Mouse (Mus musculus): Measurements from ENCODE around the gene Spag6. TPM values are rescaled to one million over a fixed set of nuclear protein-coding genes. Genes with fewer than 3 reads are reported as not detected.

The Spag6 gene
- polyA plus RNA-seq, 1 experiment from 2014 or later, result 0.18 TPM

DNA sequence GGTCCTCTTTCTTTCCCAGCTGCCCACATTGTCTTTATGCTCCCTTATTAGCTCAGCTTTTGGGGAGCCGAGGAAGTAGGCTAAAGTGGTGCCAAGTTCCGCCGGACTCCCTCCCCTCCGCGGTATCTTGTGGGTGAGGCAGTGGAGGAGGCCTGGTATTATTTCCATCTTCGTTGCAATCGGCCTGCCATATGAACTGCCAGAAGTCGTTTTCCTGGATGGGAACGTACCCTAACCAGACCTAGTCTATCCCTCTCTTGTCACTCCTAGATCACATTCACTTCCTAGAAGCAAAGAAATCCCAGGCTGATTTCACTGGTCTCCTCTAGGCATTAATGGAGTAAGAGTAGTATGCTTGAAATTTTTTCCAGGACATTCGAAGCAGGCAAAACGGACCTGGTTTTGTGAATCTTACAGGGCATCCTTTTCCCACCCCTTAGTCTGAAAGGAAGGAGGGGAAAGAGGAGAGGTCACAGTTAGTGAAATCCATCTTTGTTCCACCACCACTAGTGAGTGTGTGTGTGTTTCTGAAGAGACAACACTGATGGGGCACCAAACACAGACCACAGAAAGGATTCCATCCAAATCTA lies 5.7 kb downstream of the Spag6 start:
- Histone ChIP-seq H3K4me3 (ENCODE audit: low read depth, low read length) (no peak overlapping the region), H3K4me1 (ENCODE audit: control insufficient read depth, insufficient read depth, low read length) (peaks cover 3% of the 10 kb centered on the region; the same call in 1 of the 2 replicates), H3K36me3 (ENCODE audit: control insufficient read depth, insufficient read depth, low read length) (no peaks in the 10 kb centered on the region), H3K9me3 (replicated peaks; ENCODE audit: control insufficient read depth, low read length) (no peaks in the 10 kb centered on the region), H3K27ac (ENCODE audit: low read depth, low read length) (no peak overlapping the region), H3K9ac (ENCODE audit: low read length) (no peak overlapping the region), H3K4me2 (ENCODE audit: low read length) (no peak overlapping the region), H3K27me3 (replicated peaks; ENCODE audit: control insufficient read depth, insufficient read depth, low read length) (peaks cover 63% of the 10 kb centered on the region)
- WGBS, result 0% methylated on average over 11 of the region's 11 CpGs
- DNase-seq (ENCODE audit: low spot score) (no peak), ATAC-seq (no peak)

DNA sequence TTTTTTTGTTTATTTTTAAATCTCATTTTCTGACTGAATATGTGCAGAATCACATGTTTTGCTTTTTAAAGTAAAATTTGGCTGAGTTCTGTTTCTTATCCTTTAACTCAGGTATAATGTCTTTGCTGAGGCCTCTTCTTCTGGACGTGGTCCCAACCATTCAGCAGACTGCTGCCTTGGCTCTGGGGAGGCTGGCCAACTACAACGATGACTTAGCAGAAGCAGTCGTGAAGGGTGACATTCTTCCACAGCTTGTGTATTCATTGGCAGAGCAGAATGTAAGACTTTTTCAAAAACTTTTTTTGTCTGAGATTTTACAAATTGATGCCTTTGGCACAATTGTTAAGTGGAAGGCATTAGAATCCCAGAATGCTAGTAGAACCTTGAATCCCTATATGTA lies 16.5 kb downstream of the Spag6 start:
- whole genome bisulfite sequencing, result 67% methylated on average over 3 of the region's 3 CpGs
- no peaks in the 10 kb centered on the region for H3K36me3 ChIP-seq (ENCODE audit: control insufficient read depth, insufficient read depth, low read length)
- 0 out of 2 replicates have a peak, but pooled peaks cover 3% of the 10 kb centered on the region for H3K27me3 ChIP-seq (replicated peaks; ENCODE audit: control insufficient read depth, insufficient read depth, low read length)
- H3K4me2 ChIP-seq (ENCODE audit: low read length), result no peak overlapping the region
- H3K9me3 ChIP-seq (replicated peaks; ENCODE audit: control insufficient read depth, low read length), result no peaks in the 10 kb centered on the region
- H3K4me1 ChIP-seq (ENCODE audit: control insufficient read depth, insufficient read depth, low read length), result no peaks in the 10 kb centered on the region
- DNase-seq (ENCODE audit: low spot score) (no peak), ATAC-seq (no peak)
- no peak overlapping the region for H3K27ac ChIP-seq (ENCODE audit: low read depth, low read length)
- H3K9ac ChIP-seq (ENCODE audit: low read length), result no peak overlapping the region
- H3K4me3 ChIP-seq (ENCODE audit: low read depth, low read length), result no peak overlapping the region

DNA sequence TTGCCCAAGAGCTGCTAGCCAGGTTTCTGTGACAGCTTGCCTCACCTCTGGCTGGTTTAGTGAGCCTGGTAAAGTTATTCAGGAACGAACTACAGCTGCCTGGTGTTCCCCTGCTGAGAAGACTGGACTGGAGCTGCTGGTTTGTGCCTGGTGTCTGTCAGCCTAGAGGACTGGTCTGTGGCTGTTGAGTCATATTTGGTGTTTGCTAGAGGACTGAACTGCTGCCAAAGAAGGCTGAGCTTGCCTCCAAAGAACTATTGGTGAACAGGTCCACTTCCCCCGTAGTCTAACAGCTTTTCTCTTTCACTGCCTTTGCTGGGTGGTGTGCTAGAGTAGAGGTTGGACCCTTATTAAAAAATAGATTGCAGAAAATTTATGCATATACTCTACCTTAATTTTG lies 19.2 kb downstream of the Spag6 start:
- Histone ChIP-seq H3K36me3 (ENCODE audit: control insufficient read depth, insufficient read depth, low read length) (no peaks in the 10 kb centered on the region), H3K27me3 (replicated peaks; ENCODE audit: control insufficient read depth, insufficient read depth, low read length) (no peaks in the 10 kb centered on the region), H3K4me1 (ENCODE audit: control insufficient read depth, insufficient read depth, low read length) (no peaks in the 10 kb centered on the region), H3K9me3 (replicated peaks; ENCODE audit: control insufficient read depth, low read length) (no peaks in the 10 kb centered on the region), H3K4me3 (ENCODE audit: low read depth, low read length) (no peak overlapping the region), H3K27ac (ENCODE audit: low read depth, low read length) (no peak overlapping the region), H3K4me2 (ENCODE audit: low read length) (no peak overlapping the region), H3K9ac (ENCODE audit: low read length) (no peak overlapping the region)
- 65% methylated on average over 2 of the region's 2 CpGs for WGBS
- DNase-seq (ENCODE audit: low spot score) (no peak), ATAC-seq (no peak)

DNA sequence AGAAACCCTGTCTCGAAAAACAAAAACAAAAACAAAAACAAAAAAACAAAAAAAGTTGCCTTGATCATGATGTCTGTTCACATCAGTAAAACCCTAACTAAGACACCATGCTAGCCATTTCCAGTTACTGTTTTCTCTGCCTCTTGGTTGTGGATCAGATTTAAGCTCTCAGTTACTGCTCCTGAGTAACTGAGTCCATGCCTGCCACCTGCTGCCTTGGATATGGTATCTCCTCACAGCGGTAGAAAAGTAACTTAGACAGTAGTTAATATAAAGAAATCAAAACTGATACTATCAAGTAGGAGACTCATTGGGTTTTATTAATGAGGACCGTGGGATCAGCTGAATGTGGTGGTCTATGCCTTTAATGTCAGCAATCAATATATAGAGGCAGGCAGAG lies 20.5 kb downstream of the Spag6 start:
- ATAC-seq, result no peak

DNA sequence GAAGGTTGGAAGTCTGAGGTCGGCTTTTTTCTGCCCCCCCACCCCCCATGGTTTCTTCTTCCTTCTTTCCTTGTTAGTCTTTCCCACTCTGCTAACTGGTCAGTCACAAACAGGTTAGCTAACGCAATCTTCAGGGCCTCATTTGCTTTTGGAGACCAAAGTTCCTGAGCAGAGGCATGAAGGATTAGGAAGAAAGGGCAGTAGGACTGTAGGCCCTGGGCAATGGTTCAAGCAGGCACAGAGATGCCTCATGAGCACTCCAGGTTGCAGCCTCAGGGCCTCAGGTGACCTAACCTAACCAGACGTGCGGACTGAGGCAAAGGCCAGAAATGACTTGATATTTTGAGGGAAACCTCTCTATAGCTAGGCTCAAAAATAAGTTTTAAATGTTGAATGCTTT lies 24.7 kb downstream of the Spag6 start:
- Histone ChIP-seq H3K36me3 (ENCODE audit: control insufficient read depth, insufficient read depth, low read length) (no peaks in the 10 kb centered on the region), H3K9ac (ENCODE audit: low read length) (no peak overlapping the region), H3K4me3 (ENCODE audit: low read depth, low read length) (no peak overlapping the region), H3K4me2 (ENCODE audit: low read length) (no peak overlapping the region), H3K9me3 (replicated peaks; ENCODE audit: control insufficient read depth, low read length) (no peaks in the 10 kb centered on the region), H3K27ac (ENCODE audit: low read depth, low read length) (no peak overlapping the region), H3K27me3 (replicated peaks; ENCODE audit: control insufficient read depth, insufficient read depth, low read length) (no peaks in the 10 kb centered on the region), H3K4me1 (ENCODE audit: control insufficient read depth, insufficient read depth, low read length) (no peaks in the 10 kb centered on the region)
- ATAC-seq (no peak), DNase-seq (ENCODE audit: low spot score) (no peak)
- WGBS, result 93% methylated on average over 4 of the region's 4 CpGs

More for the DNA sequence above, 20.5 kb downstream of the Spag6 start:
- no peak for DNase-seq (ENCODE audit: low spot score)
- Histone ChIP-seq H3K4me2 (ENCODE audit: low read length) (no peak overlapping the region), H3K36me3 (ENCODE audit: control insufficient read depth, insufficient read depth, low read length) (no peaks in the 10 kb centered on the region), H3K9ac (ENCODE audit: low read length) (no peak overlapping the region), H3K4me1 (ENCODE audit: control insufficient read depth, insufficient read depth, low read length) (no peaks in the 10 kb centered on the region), H3K4me3 (ENCODE audit: low read depth, low read length) (no peak overlapping the region), H3K9me3 (replicated peaks; ENCODE audit: control insufficient read depth, low read length) (no peaks in the 10 kb centered on the region), H3K27ac (ENCODE audit: low read depth, low read length) (no peak overlapping the region), H3K27me3 (replicated peaks; ENCODE audit: control insufficient read depth, insufficient read depth, low read length) (no peaks in the 10 kb centered on the region)
- WGBS, result 78% methylated on average over 3 of the region's 3 CpGs

DNA sequence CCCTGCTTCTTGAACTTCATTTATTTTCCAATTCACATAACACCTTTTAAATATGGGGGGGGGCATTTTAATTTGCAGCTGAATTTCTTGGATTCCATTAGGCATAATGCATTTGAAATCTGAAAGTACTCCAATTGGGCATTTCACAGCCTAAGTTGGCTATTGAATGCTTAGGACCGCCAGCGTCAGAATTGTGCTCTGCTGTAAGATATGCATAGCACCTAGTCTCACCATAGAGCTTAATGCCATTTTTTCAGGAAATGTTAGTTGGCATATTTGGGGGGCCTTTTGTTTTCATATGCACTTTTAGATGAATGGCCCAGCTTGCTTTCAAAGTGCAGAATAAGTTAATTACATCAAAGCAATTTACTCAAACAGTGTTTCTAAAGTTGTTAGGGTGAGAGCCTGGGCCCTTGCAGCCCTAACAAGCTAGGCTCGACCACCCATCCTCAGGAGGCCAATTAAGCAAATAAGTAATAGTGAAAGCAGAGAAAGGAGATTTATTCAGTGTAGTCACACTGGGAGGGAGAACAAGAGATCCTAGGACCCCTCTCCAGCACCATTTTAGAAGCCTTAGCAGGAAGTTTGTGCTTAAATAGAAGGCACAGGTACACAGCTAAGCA lies 28.5 kb downstream of the Spag6 start:
- H3K4me3 ChIP-seq (ENCODE audit: low read depth, low read length), result no peak overlapping the region
- no peaks in the 10 kb centered on the region for H3K4me1 ChIP-seq (ENCODE audit: control insufficient read depth, insufficient read depth, low read length)
- ATAC-seq, result peak; percentile 52; the same call in 1 of the 2 replicates
- H3K4me2 ChIP-seq (ENCODE audit: low read length), result no peak overlapping the region
- no peaks in the 10 kb centered on the region for H3K9me3 ChIP-seq (replicated peaks; ENCODE audit: control insufficient read depth, low read length)
- WGBS, result 7% methylated on average over 3 of the region's 3 CpGs
- 0 out of 2 replicates have a peak, but pooled peaks cover 2% of the 10 kb centered on the region for H3K27me3 ChIP-seq (replicated peaks; ENCODE audit: control insufficient read depth, insufficient read depth, low read length)
- DNase-seq (ENCODE audit: low spot score), result peak; percentile 48
- H3K36me3 ChIP-seq (ENCODE audit: control insufficient read depth, insufficient read depth, low read length), result no peaks in the 10 kb centered on the region
- no peak overlapping the region for H3K9ac ChIP-seq (ENCODE audit: low read length)
- H3K27ac ChIP-seq (ENCODE audit: low read depth, low read length), result no peak overlapping the region

DNA sequence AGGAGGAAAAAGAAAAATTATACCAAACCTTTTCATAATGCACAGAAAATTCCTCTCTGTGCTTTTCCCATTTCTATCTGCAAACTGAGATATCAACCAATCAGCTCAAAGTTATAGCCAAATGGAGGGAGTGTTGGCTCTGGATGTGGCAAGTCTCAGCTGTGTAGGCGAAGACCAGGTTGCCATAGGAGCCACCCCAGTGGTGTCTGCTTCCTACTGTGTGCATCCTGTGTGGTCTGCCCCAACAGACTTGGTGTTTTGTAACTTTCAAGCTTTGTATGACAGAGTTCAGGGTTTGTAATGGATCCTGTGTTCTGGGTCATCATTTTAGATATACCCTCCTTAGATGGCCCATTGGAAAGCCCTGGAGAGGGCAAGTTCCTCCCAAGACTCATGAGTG lies 30.6 kb downstream of the Spag6 start:
- Histone ChIP-seq H3K9me3 (replicated peaks; ENCODE audit: control insufficient read depth, low read length) (no peaks in the 10 kb centered on the region), H3K27me3 (replicated peaks; ENCODE audit: control insufficient read depth, insufficient read depth, low read length) (0 out of 2 replicates have a peak, but pooled peaks cover 2% of the 10 kb centered on the region), H3K27ac (ENCODE audit: low read depth, low read length) (no peak overlapping the region), H3K4me1 (ENCODE audit: control insufficient read depth, insufficient read depth, low read length) (no peaks in the 10 kb centered on the region), H3K9ac (ENCODE audit: low read length) (no peak overlapping the region), H3K36me3 (ENCODE audit: control insufficient read depth, insufficient read depth, low read length) (no peaks in the 10 kb centered on the region), H3K4me2 (ENCODE audit: low read length) (no peak overlapping the region), H3K4me3 (ENCODE audit: low read depth, low read length) (no peak overlapping the region)
- DNase-seq (ENCODE audit: low spot score) (no peak), ATAC-seq (no peak)
- 92% methylated on average over 1 of the region's 1 CpGs for WGBS

DNA sequence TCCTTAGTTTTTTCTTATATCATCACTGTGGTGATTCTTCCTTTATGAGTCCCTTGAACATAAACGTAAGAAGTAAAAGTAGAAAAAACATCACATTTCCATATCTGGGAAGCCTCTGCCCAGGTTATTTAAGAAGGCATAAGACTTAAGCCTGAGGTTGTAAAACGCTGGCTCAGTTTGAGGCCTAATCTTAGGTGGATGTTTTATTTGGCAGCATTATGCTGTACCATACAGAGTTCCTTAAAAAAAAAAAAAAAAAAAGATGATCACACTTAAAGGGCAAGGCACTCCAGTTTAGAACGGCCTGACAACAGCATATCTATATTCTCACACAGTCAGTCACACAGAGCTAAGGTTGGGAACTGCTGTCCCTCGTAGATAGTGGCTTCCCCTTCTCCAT lies 32.0 kb downstream of the Spag6 start:
- Histone ChIP-seq H3K27me3 (replicated peaks; ENCODE audit: control insufficient read depth, insufficient read depth, low read length) (0 out of 2 replicates have a peak, but pooled peaks cover 2% of the 10 kb centered on the region), H3K9ac (ENCODE audit: low read length) (no peak overlapping the region), H3K9me3 (replicated peaks; ENCODE audit: control insufficient read depth, low read length) (no peaks in the 10 kb centered on the region), H3K36me3 (ENCODE audit: control insufficient read depth, insufficient read depth, low read length) (no peaks in the 10 kb centered on the region), H3K4me1 (ENCODE audit: control insufficient read depth, insufficient read depth, low read length) (no peaks in the 10 kb centered on the region), H3K27ac (ENCODE audit: low read depth, low read length) (no peak overlapping the region), H3K4me2 (ENCODE audit: low read length) (no peak overlapping the region), H3K4me3 (ENCODE audit: low read depth, low read length) (no peak overlapping the region)
- DNase-seq (ENCODE audit: low spot score), result no peak
- ATAC-seq, result no peak
- 81% methylated on average over 4 of the region's 4 CpGs for WGBS

DNA sequence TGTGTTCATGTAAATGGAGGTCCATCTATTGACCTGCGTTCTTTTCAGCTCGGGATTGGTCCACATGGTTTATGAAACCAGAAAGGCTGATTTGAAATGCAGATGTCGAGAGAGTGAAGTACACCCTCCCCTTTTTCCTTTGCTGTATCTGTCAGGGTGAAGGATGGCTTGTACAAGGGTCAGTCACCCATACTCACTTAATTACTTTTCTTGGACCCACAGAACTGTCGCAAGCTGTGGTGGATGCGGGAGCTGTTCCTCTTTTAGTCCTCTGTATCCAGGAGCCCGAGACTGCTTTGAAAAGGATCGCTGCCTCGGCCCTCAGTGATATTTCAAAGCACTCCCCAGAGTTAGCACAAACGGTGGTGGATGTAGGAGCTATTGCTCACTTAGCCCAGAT lies 37.9 kb downstream of the Spag6 start:
- Histone ChIP-seq H3K27me3 (replicated peaks; ENCODE audit: control insufficient read depth, insufficient read depth, low read length) (no peaks in the 10 kb centered on the region; the same call in 1 of the 2 replicates), H3K4me1 (ENCODE audit: control insufficient read depth, insufficient read depth, low read length) (peaks cover 6% of the 10 kb centered on the region; the same call in 1 of the 2 replicates), H3K27ac (ENCODE audit: low read depth, low read length) (no peak overlapping the region), H3K9me3 (replicated peaks; ENCODE audit: control insufficient read depth, low read length) (no peaks in the 10 kb centered on the region), H3K9ac (ENCODE audit: low read length) (no peak overlapping the region), H3K4me2 (ENCODE audit: low read length) (0 out of 2 replicates have a peak overlapping the region, but pooled peaks have one; percentile 21), H3K36me3 (ENCODE audit: control insufficient read depth, insufficient read depth, low read length) (no peaks in the 10 kb centered on the region), H3K4me3 (ENCODE audit: low read depth, low read length) (no peak overlapping the region)
- 17% methylated on average over 9 of the region's 9 CpGs for WGBS
- peak; percentile 87 for ATAC-seq
- DNase-seq (ENCODE audit: low spot score), result peak; percentile 77
